Mouse (Mus musculus) cerebellum, adult 2 months (tissue): ENCODE measurements around the gene Gm26620.

ENCODE experiments used
- CTCF ChIP-seq: fragments of 200-500 bp; IDR thresholded peaks from 2 replicates; pipeline ENCODE4 v1.5.1; 2011; ENCODE audit warnings: low read depth, mild to moderate bottlenecking, control low read depth, low read length, moderate library complexity, borderline replicate concordance; ENCODE audit not compliant: insufficient read depth
- POLR2A ChIP-seq: fragments of 200-500 bp; IDR thresholded peaks from 2 replicates; pipeline ENCODE4 v1.6.1; 2011; ENCODE audit warnings: low read length, control low read depth, borderline replicate concordance; ENCODE audit not compliant: insufficient read depth

- TF ChIP-seq CTCF (no peak), POLR2A (no peak)
Observed at GRCm38 (mm10) chr1:170934383-170934782, 49.5 kb downstream of the Gm26620 start.
